Mouse (Mus musculus): Measurements from ENCODE around the gene Hoxb2.

Hoxb2 gene

GRCm38 (mm10) chr11:96350341-96350624 lies at the start of gene Hoxb2:
Hoxb2 (plus strand) TSS chr11:96350525.
- DNase-seq = no peak

- no peak for DNase-seq
These were observed 49.3 kb upstream of the Hoxb2 start for GRCm38 (mm10) chr11:96301064-96301431.

- DNase-seq = peak; percentile 71 to 81
These were observed 48.5 kb upstream of the Hoxb2 start for GRCm38 (mm10) chr11:96301837-96302236.

GRCm38 (mm10) chr11:96302381-96303150 lies 47.8 kb upstream of the Hoxb2 start:
- DNase-seq = peak in 1 of 2 experiments; percentile 59

- DNase-seq = peak; percentile 92 to 95
These were observed 46.9 kb upstream of the Hoxb2 start, which contains the start of gene Hoxb5 for GRCm38 (mm10) chr11:96303151-96304099. Hoxb5 (plus strand) TSS chr11:96303336.

- DNase-seq = peak in 1 of 2 experiments; percentile 66
These were observed 45.7 kb upstream of the Hoxb2 start for GRCm38 (mm10) chr11:96304381-96305195.

GRCm38 (mm10) chr11:96305505-96306182 lies 44.7 kb upstream of the Hoxb2 start:
- peak in 1 of 2 experiments; percentile 56 for DNase-seq

- DNase-seq = peak; percentile 63 to 79
These were observed 44.0 kb upstream of the Hoxb2 start for GRCm38 (mm10) chr11:96306183-96306907.

GRCm38 (mm10) chr11:96306908-96307269 lies 43.4 kb upstream of the Hoxb2 start:
- peak; percentile 64 to 78 for DNase-seq

GRCm38 (mm10) chr11:96308763-96309162 lies 41.6 kb upstream of the Hoxb2 start:
- no peak for DNase-seq

GRCm38 (mm10) chr11:96309288-96309687 lies 41.0 kb upstream of the Hoxb2 start:
- peak; percentile 72 to 79 for DNase-seq

GRCm38 (mm10) chr11:96310183-96310938 lies 40.0 kb upstream of the Hoxb2 start:
- DNase-seq = peak in 1 of 2 experiments; percentile 67

- DNase-seq = peak in 1 of 2 experiments; percentile 62
These were observed 39.2 kb upstream of the Hoxb2 start for GRCm38 (mm10) chr11:96311097-96311496.

- DNase-seq = peak; percentile 83 to 90
These were observed 38.6 kb upstream of the Hoxb2 start for GRCm38 (mm10) chr11:96311520-96312417.

- no peak for DNase-seq
These were observed 37.2 kb upstream of the Hoxb2 start for GRCm38 (mm10) chr11:96313134-96313533.

- peak in 1 of 2 experiments; percentile 51 for DNase-seq
These were observed 36.4 kb upstream of the Hoxb2 start for GRCm38 (mm10) chr11:96313806-96314428.

- peak; percentile 73 to 82 for DNase-seq
These were observed 35.5 kb upstream of the Hoxb2 start for GRCm38 (mm10) chr11:96314671-96315343.

- peak in 1 of 2 experiments; percentile 64 for DNase-seq
These were observed 35.0 kb upstream of the Hoxb2 start for GRCm38 (mm10) chr11:96315344-96315681.

All from kidney, postnatal 4 days (tissue).